Mouse (Mus musculus) megakaryocyte, embryonic 14.5 days (primary cell): ENCODE results near the gene Fut11.

Experiments used
- FLI1 ChIP-seq: IDR thresholded peaks from 2 replicates; pipeline ENCODE4 v1.6.1; 2012; ENCODE audit warnings: low read length, inconsistent platforms, mixed read lengths
- GATA1 ChIP-seq: IDR thresholded peaks from 3 replicates; pipeline ENCODE4 v1.6.1; 2012; ENCODE audit warnings: mixed read lengths, low read length, inconsistent platforms, borderline replicate concordance

DNA sequence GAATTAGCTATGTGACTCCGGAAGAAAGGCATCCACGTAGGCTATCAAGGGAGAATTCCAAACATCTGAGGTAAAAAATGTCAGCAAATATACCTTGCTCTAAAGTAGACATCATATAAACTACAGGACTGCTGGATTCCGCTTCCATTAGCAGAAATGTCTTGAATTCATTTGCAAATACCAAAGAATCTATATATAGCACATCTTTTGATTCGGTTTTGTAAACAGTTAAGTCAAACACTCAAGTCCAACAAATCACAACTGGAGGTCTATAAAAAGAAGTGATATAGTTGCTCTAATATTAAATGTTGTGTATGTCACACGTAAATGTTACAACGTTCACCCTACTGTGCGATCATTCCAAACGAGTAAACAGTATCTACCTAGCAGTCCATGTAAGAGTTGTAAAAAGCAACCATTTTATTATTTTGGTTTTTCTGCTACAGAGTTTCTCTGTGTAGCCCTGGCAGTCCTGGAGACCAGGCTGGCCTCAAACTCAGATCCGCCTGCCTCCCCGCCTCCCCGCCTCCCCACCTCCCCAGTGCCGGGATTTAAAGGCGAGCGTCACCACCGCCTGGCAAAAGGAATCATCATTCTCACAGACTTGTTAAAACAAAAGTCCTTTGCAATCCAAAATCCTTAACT lies 7.5 kb downstream of the Fut11 start:
- TF ChIP-seq FLI1 (no peak), GATA1 (no peak)
